Mouse (Mus musculus) hindbrain, postnatal 0 days (tissue): Measurements from ENCODE around the gene Bok. TPM values are rescaled to one million over a fixed set of nuclear protein-coding genes. Genes with fewer than 3 reads are reported as not detected.
A peak's percentile ranks its signal among the peaks of the same experiment; 100 is the strongest.

Experiments used
- ATAC-seq: fragments of 200-750 bp; cut with Nextera tagmentation; 2 replicates; pipeline ENCODE4 v1.8.0; 2017; ENCODE audit warnings: mild to moderate bottlenecking, moderate TSS enrichment, moderate library complexity
- DNase-seq: peaks from one replicate; pipeline ENCODE4 v3.0.0-alpha.2; 2015; ENCODE audit warnings: low spot score
- H3K27ac ChIP-seq: fragments of 300-500 bp; sonication (generic); 2 replicates; pipeline ENCODE4 v1.5.1; 2014; ENCODE audit warnings: mild to moderate bottlenecking
- H3K27me3 ChIP-seq: fragments of 300-500 bp; sonication (generic); 2 replicates; pipeline ENCODE4 v1.6.1; 2014; ENCODE audit warnings: low read length, mixed read lengths; ENCODE audit not compliant: insufficient read depth
- H3K36me3 ChIP-seq: fragments of 300-500 bp; sonication (generic); 2 replicates; pipeline ENCODE4 v1.6.1; 2014; ENCODE audit warnings: low read length, mixed read lengths; ENCODE audit not compliant: insufficient read depth
- H3K4me1 ChIP-seq: fragments of 300-500 bp; sonication (generic); 2 replicates; pipeline ENCODE4 v1.6.1; 2014; ENCODE audit warnings: antibody characterized with exemption, low read length, mixed read lengths; ENCODE audit not compliant: insufficient read depth
- H3K4me2 ChIP-seq: fragments of 300-500 bp; sonication (generic); 2 replicates; pipeline ENCODE4 v1.6.1; 2014; ENCODE audit warnings: low read depth, mild to moderate bottlenecking, low read length, moderate library complexity, mixed read lengths
- H3K4me3 ChIP-seq: fragments of 300-500 bp; sonication (generic); 2 replicates; pipeline ENCODE4 v1.5.1; 2014; ENCODE audit warnings: low read length
- H3K9ac ChIP-seq: fragments of 300-500 bp; sonication (generic); replicated peaks from 2 replicates; pipeline ENCODE4 v1.6.1; 2014; ENCODE audit warnings: mild to moderate bottlenecking, low read length, moderate library complexity, mixed read lengths
- H3K9me3 ChIP-seq: fragments of 300-500 bp; sonication (generic); 2 replicates; pipeline ENCODE4 v1.6.1; 2016; ENCODE audit warnings: low read length, mixed read lengths
- CTCF ChIP-seq: IDR thresholded peaks from 2 replicates; pipeline ENCODE4 v1.5.1; 2016; ENCODE audit warnings: antibody characterized with exemption, control low read depth, low read depth
- WGBS: fragments of 180-500 bp; shearing (Covaris S2); extraction: QIAGEN DNeasy Blood & Tissue Kit; methylation state at CpG from one replicate; pipeline ENCODE4 v1.1.7; 2014; 5-methylcytosine and 5-hydroxymethylcytosine counted together
- polyA plus RNA-seq: library from polyadenylated mRNA; unstranded; fragments of >200 nt; fragmentation: Nextera tagmentation; extraction: Ambion mirVana; gene quantifications from 2 replicates; pipeline ENCODE4 v1.2.1, GENCODE M21; 2015
- total RNA-seq: library from RNA; depleted of rRNA; stranded (reverse); fragments of >200 nt; gene quantifications from 2 replicates; pipeline ENCODE4 v1.2.3, GENCODE M21; 2014

Bok gene
- total and polyA plus RNA-seq, 2 experiments from 2014 or later: 103 to 136 TPM

GRCm38 (mm10) chr1:93669941-93670340 is 15.5 kb upstream of the Bok start:
- TF ChIP-seq CTCF: no peak
- DNase-seq (no peak), ATAC-seq (no peak)
- Histone ChIP-seq H3K9ac (no peak overlapping the region), H3K36me3 (no peaks in the 10 kb centered on the region), H3K9me3 (no peaks in the 10 kb centered on the region), H3K4me3 (no peak overlapping the region), H3K27me3 (no peaks in the 10 kb centered on the region), H3K27ac (no peak overlapping the region), H3K4me2 (no peak overlapping the region), H3K4me1 (peaks cover 8% of the 10 kb centered on the region; the same call in 1 of the 2 replicates)

GRCm38 (mm10) chr1:93672682-93673081 is 12.8 kb upstream of the Bok start:
- WGBS: 94% methylated on average over 5 of the region's 5 CpGs
- H3K36me3 ChIP-seq: no peaks in the 10 kb centered on the region
- peaks cover 8% of the 10 kb centered on the region; the same call in 1 of the 2 replicates for H3K4me1 ChIP-seq
- no peak overlapping the region for H3K9ac ChIP-seq
- H3K27me3 ChIP-seq: no peaks in the 10 kb centered on the region
- no peak overlapping the region for H3K27ac ChIP-seq
- ATAC-seq: no peak
- no peaks in the 10 kb centered on the region for H3K9me3 ChIP-seq
- DNase-seq: no peak
- H3K4me3 ChIP-seq: no peak overlapping the region
- no peak for TF ChIP-seq CTCF
- H3K4me2 ChIP-seq: no peak overlapping the region

- Histone ChIP-seq H3K4me1 (no peaks in the 10 kb centered on the region), H3K9me3 (no peaks in the 10 kb centered on the region), H3K9ac (no peak overlapping the region), H3K27ac (no peak overlapping the region), H3K4me2 (no peak overlapping the region), H3K27me3 (no peaks in the 10 kb centered on the region), H3K4me3 (no peak overlapping the region), H3K36me3 (no peaks in the 10 kb centered on the region)
- ATAC-seq (no peak), DNase-seq (peak; percentile 21)
- 70% methylated on average over 2 of the region's 2 CpGs for WGBS
- TF ChIP-seq CTCF: no peak
Measured at GRCm38 (mm10) chr1:93678386-93678785, 7.1 kb upstream of the Bok start.

GRCm38 (mm10) chr1:93679889-93680568 is 5.4 kb upstream of the Bok start:
- Histone ChIP-seq H3K9ac (no peak overlapping the region), H3K27ac (no peak overlapping the region), H3K9me3 (no peaks in the 10 kb centered on the region), H3K4me3 (no peak overlapping the region), H3K27me3 (no peaks in the 10 kb centered on the region), H3K4me1 (no peaks in the 10 kb centered on the region), H3K4me2 (no peak overlapping the region), H3K36me3 (no peaks in the 10 kb centered on the region)
- ATAC-seq (no peak), DNase-seq (no peak)
- 76% methylated on average over 7 of the region's 7 CpGs for WGBS
- no peak for TF ChIP-seq CTCF

DNA sequence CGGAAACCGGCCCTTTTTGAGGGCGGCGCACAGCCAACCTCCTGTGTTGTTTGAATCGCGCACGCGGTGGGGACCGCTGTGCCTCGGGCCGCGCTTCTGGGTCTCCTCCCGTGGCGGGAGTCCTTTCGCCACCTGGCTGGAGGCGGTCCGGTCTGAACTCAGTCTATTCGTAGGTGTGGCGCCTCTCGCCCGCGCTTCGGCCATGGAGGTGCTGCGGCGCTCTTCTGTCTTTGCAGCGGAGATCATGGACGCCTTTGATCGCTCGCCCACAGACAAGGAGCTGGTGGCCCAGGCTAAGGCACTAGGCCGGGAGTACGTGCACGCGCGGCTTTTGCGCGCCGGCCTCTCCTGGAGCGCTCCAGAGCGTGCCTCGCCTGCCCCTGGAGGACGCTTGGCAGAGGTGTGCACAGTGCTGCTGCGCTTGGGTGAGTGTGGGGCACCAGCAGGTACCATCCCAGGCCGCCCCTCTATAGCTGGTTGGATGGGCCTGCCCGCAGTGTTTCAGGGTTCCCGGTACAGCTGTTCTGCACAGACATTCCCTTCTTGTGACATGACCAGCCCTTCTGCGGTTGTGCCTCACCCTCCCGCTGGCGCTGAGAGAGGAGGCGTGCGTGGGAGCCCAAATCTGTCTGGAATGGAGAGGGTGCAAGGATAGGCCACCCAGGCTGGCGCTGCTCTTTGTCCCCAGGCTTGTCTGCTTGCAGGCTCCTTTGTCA is 943 bp downstream of the Bok start:
- Histone ChIP-seq H3K27ac (peak overlapping the region; percentile 80), H3K4me1 (0 out of 2 replicates have a peak, but pooled peaks cover 3% of the 10 kb centered on the region), H3K27me3 (no peaks in the 10 kb centered on the region), H3K36me3 (peaks cover 3% of the 10 kb centered on the region; the same call in 1 of the 2 replicates), H3K4me2 (peak overlapping the region; percentile 86), H3K4me3 (peak overlapping the region; percentile 66), H3K9me3 (no peaks in the 10 kb centered on the region), H3K9ac (peak overlapping the region; percentile 88)
- WGBS: 1% methylated on average over 51 of the region's 51 CpGs
- ATAC-seq (peak; percentile 90), DNase-seq (peak; percentile 87)
- peak; percentile 73 for TF ChIP-seq CTCF

- WGBS: 38% methylated on average over 3 of the region's 3 CpGs
- DNase-seq (no peak), ATAC-seq (no peak)
- peak overlapping the region; percentile 80 for H3K27ac ChIP-seq
- 0 out of 2 replicates have a peak, but pooled peaks cover 3% of the 10 kb centered on the region for H3K4me1 ChIP-seq
- no peaks in the 10 kb centered on the region for H3K9me3 ChIP-seq
- H3K4me2 ChIP-seq: peak overlapping the region; percentile 86
- H3K4me3 ChIP-seq: peak overlapping the region; percentile 66
- no peaks in the 10 kb centered on the region for H3K27me3 ChIP-seq
- no peak for TF ChIP-seq CTCF
- peaks cover 5% of the 10 kb centered on the region; the same call in 1 of the 2 replicates for H3K36me3 ChIP-seq
- H3K9ac ChIP-seq: peak overlapping the region; percentile 88
Measured at GRCm38 (mm10) chr1:93686961-93687320, 1.5 kb downstream of the Bok start.
